Mouse (Mus musculus) megakaryocyte-erythroid progenitor cell, adult 5 weeks (primary cell): Measurements from ENCODE around the gene Ppil1. TPM values are rescaled to one million over a fixed set of nuclear protein-coding genes. Genes with fewer than 3 reads are reported as not detected.

Experiments used
- polyA plus RNA-seq: library from polyadenylated mRNA; stranded (reverse); fragments of >175 nt; gene quantifications from 2 replicates; pipeline ENCODE4 v1.2.3, GENCODE M21; 2012

The Ppil1 gene
- polyA plus RNA-seq, result 53.9 and 57.8 TPM in 2 replicates

DNA sequence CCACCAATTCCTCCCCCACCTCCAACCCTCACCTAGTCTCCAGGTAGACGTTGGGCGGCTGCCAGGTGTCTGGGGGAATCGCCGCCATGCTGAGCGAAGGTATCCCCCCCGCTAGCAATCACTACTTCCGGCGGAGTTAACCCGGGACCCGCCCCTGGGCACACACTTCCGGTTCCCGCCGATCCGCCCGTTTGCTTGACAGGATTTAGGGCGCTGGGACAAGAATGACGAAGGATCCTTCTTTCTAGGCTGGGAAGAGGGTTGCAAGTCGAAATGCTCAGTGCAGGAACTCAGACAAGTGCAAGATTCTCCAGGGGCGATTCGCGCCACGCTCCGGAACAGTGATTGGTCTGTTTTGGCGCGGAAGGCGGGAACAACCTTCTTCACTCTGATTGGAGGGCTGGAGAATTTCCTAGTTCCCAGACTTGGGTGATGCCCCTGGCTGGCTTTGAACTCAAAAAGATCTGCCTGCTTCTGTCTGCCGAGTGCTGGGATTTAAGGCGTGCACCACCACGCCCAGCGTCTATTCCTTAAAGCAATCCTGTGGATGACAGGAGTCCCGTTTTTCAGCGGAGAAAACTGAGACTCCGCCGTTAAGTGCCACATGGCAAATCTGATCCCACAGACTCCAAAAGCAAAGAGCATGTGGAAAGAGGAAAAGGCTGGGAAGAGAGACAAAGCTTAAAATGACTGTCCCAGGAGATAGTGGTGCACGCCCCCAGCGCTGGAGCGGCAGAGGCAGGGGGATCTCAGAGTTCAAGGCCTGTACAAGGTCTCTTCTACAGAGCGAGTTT is at the start of gene Ppil1:
Gene Ppil1, minus strand, starts transcription at position 347 of the 794 bp plus-strand sequence.

DNA sequence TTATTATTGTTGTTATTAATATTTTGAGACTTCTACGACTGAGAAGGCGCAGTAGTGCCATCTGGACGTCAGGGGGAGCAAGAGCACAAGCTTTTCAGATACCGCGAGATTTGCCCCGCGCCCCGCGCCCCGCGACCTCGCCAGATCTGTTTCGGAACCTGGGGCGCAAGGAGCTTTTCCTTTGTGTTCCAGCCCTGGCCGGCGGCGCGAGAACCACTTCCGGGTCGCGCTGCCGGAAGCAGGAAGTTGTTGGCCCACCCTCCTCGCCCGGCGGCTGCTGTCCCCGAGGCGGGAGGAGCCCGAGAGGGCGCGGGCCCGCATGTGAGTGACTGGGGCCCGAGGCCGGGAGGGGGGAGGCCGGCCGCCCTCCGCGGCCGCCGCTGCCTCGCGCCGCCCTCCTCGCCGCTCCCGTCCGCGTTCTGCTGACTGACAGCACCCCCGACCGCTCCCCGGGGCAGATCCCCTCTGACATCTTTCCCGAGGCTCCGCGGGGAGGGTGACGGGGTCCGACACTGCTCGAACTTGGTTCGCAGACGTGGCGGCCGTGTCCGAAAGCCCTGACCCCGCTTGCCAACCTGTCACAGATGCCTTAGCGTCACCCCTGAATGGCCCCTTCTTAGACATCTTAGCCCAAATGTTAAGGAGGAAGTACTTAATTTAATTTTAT is 4.8 kb upstream of the Ppil1 start, which contains the start of gene BC004004:
Gene BC004004, plus strand, starts transcription at position 107 of the 667 bp plus-strand sequence.

DNA sequence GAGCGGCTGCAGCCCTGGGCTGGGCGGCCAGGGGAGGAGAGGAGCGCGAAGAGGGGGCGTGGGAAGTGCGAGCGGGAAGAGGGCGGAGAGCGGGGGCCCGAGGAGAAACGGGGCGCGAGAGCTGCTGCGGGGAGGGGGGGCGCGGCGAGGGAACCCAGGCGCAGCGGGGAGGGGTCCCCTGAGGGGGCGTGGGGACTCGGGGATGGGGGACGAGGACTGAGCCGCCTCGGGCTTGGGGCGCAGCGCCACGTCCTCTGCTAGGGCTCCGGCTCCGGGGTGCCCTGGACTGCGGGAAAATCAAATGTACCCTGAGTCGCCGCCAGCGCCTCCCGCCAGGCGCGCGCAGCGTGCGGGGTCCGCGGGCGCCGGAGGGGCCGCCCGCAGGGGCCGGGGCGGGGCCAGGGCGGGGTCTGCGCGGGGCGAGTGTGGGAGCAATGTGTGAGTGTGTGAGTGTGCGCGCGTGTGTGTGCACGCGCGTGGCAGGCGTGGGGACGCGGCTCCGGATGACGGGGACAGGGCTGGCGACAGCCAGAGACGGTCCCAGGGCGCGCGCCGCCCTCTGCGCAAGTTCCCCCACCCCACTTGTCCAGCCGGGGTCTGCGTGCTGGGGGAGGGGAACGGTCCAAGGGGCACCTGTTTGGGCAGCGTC is 26.1 kb downstream of the Ppil1 start, which contains the start of gene Cpne5:
Gene Cpne5, minus strand, starts transcription at position 396 of the 649 bp plus-strand sequence.

Other genes starting within 250 kb of the Ppil1 start
- gene Srsf3, start 231.6 kb downstream of the Ppil1 start, polyA plus RNA-seq, result 124 and 163 TPM in 2 replicates
- gene Cdkn1a, start 173.2 kb downstream of the Ppil1 start, polyA plus RNA-seq, result 78.2 and 97.6 TPM in 2 replicates
- gene Rab44, start 150.0 kb downstream of the Ppil1 start, polyA plus RNA-seq, result 293 and 320 TPM in 2 replicates
- 22.8 and 30.5 TPM in 2 replicates for gene Cpne5, start 26.0 kb downstream of the Ppil1 start, polyA plus RNA-seq
- gene BC004004, start 4.6 kb upstream of the Ppil1 start, polyA plus RNA-seq, result 38.1 and 39.5 TPM in 2 replicates
- 19.9 and 35.3 TPM in 2 replicates for gene Pi16, start 53.5 kb upstream of the Ppil1 start, polyA plus RNA-seq
- gene Mtch1, start 83.7 kb upstream of the Ppil1 start, polyA plus RNA-seq, result 148 and 161 TPM in 2 replicates
- 71.5 and 73.8 TPM in 2 replicates for gene Fgd2, start 96.7 kb upstream of the Ppil1 start, polyA plus RNA-seq
- 323 and 395 TPM in 2 replicates for gene Pim1, start 226.6 kb upstream of the Ppil1 start, polyA plus RNA-seq